In the genomic region with DNA sequence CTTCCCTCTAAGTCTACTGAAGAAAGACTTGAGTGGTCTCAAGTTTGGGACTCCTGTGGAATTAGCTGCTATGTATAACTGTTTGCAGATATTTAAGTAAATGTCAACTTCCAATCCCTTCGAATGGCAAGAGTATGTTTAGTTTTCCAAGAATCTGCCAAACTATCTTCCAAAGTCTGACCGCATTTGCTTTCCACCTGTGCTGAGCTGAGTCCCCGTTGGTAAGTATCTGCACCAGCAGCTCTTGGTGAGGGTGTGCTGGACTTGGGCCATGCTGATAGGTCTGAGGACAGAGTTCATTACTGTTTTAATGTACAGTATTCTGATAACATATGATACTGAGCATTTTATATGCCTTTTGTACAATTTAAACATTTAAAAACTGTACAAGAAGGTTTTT, we compare ENCODE assay signal across 20 mouse cellular contexts.
DNase-seq lines count a peak whose midpoint lies in the region; ATAC-seq and TF ChIP-seq lines count a peak whose summit lies in the region.
"Had no signal": no experiment of that assay in that cellular context is flagged by ENCODE, and none has a peak within 500 bp of the region (broad histone marks: within the 10 kb centered on the region; RNA-seq: fewer than 3 reads in every experiment).

No protein-coding gene starts in this region.

- no peaks in the 10 kb centered on the region for H3K36me3 ChIP-seq in limb, embryonic 13.5 days
- H3K36me3 ChIP-seq in limb, embryonic 10.5 days = no peaks in the 10 kb centered on the region
- H3K36me3 ChIP-seq in MEL (ENCODE audit: control insufficient read depth in 1 of 2, insufficient read depth in 2 of 2, low read length in 2 of 2) = peaks cover 0 to 40% of the 10 kb centered on the region in 2 experiments; a peak in 2 of 4 replicates
- H3K36me3 ChIP-seq in intestine, embryonic 16.5 days (ENCODE audit: control insufficient read depth, insufficient read depth, low read length) = no peaks in the 10 kb centered on the region
- H3K36me3 ChIP-seq in liver, embryonic 15.5 days (replicated peaks) = no peaks in the 10 kb centered on the region
- H3K36me3 ChIP-seq: embryonic facial prominence, embryonic 15.5 days; forebrain, embryonic 10.5 days; heart, embryonic 15.5 days had no signal

- no peak for TF ChIP-seq POLR2A in MEL (IDR thresholded peaks at IDR 0.05; ENCODE audit: control insufficient read depth in 1 of 2, insufficient read depth in 1 of 2, low read depth in 1 of 2, low read length in 2 of 2, poor library complexity in 1 of 2)

- TF ChIP-seq RAD21 in MEL (IDR thresholded peaks at IDR 0.05; ENCODE audit: low read depth, low read length) = no peak

- no peak overlapping the region for H3K4me3 ChIP-seq in limb, embryonic 13.5 days
- H3K4me3 ChIP-seq in limb, embryonic 10.5 days = no peak overlapping the region
- peak overlapping the region in 1 of 2 experiments; percentile 48; a peak in 2 of 4 replicates for H3K4me3 ChIP-seq in MEL (ENCODE audit: control insufficient read depth in 1 of 2, insufficient read depth in 1 of 2, low read depth in 2 of 2, low read length in 2 of 2)
- H3K4me3 ChIP-seq in intestine, embryonic 16.5 days (ENCODE audit: low read length) = no peak overlapping the region
- no peak overlapping the region for H3K4me3 ChIP-seq in liver, embryonic 15.5 days (replicated peaks)
- H3K4me3 ChIP-seq: embryonic facial prominence, embryonic 15.5 days had no signal

- no peak overlapping the region for H3K9ac ChIP-seq in limb, embryonic 13.5 days
- peak overlapping the region; percentile 10; the same call in 1 of the 2 replicates for H3K9ac ChIP-seq in MEL (ENCODE audit: control insufficient read depth, low read depth, low read length, poor library complexity, severe bottlenecking)
- no peak overlapping the region for H3K9ac ChIP-seq in intestine, embryonic 16.5 days (ENCODE audit: low read depth, low read length)
- no peak overlapping the region for H3K9ac ChIP-seq in liver, embryonic 15.5 days
- H3K9ac ChIP-seq: embryonic facial prominence, embryonic 15.5 days; heart, embryonic 15.5 days had no signal

- WGBS in limb, embryonic 13.5 days = 67% methylated on average over 3 of the region's 3 CpGs
- WGBS in limb, embryonic 10.5 days = 78% methylated on average over 3 of the region's 3 CpGs
- 50% methylated on average over 3 of the region's 3 CpGs for WGBS in intestine, embryonic 16.5 days
- whole genome bisulfite sequencing in liver, embryonic 15.5 days (ENCODE audit: insufficient replicate concordance) = 11% methylated on average over 3 of the region's 3 CpGs

- TF ChIP-seq EP300 in MEL (IDR thresholded peaks at IDR 0.05; ENCODE audit: low read depth in 1 of 2, low read length in 2 of 2) = peak; percentile 53 to 92

- H3K4me2 ChIP-seq in limb, embryonic 13.5 days (replicated peaks) = no peak overlapping the region
- H3K4me2 ChIP-seq in intestine, embryonic 16.5 days (ENCODE audit: low read depth, low read length) = no peak overlapping the region
- H3K4me2 ChIP-seq in liver, embryonic 15.5 days = no peak overlapping the region

- no peak overlapping the region for H3K27ac ChIP-seq in limb, embryonic 13.5 days
- H3K27ac ChIP-seq in limb, embryonic 10.5 days = no peak overlapping the region
- peak overlapping the region; percentile 70 for H3K27ac ChIP-seq in MEL (ENCODE audit: control insufficient read depth, low read depth, low read length)
- H3K27ac ChIP-seq in intestine, embryonic 16.5 days (ENCODE audit: low read length) = no peak overlapping the region
- H3K27ac ChIP-seq in liver, embryonic 15.5 days (replicated peaks) = no peak overlapping the region
- H3K27ac ChIP-seq: embryonic facial prominence, embryonic 15.5 days; hindbrain, postnatal 0 days had no signal

- H3K9me3 ChIP-seq in limb, embryonic 13.5 days = no peaks in the 10 kb centered on the region
- H3K9me3 ChIP-seq in limb, embryonic 10.5 days (replicated peaks) = no peaks in the 10 kb centered on the region
- H3K9me3 ChIP-seq in MEL (replicated peaks; ENCODE audit: insufficient read depth, low read length) = no peaks in the 10 kb centered on the region
- no peaks in the 10 kb centered on the region for H3K9me3 ChIP-seq in intestine, embryonic 16.5 days (ENCODE audit: control insufficient read depth, low read length)
- no peaks in the 10 kb centered on the region for H3K9me3 ChIP-seq in liver, embryonic 15.5 days (replicated peaks)
- H3K9me3 ChIP-seq: embryonic facial prominence, embryonic 15.5 days; forebrain, embryonic 10.5 days; heart, embryonic 15.5 days had no signal

- peak; percentile 46; the same call in 1 of the 2 replicates for ATAC-seq in limb, embryonic 13.5 days (ENCODE audit: low FRiP score, low read depth)
- peak; percentile 81 for ATAC-seq in intestine, embryonic 16.5 days
- peak; percentile 64 for ATAC-seq in liver, embryonic 15.5 days (ENCODE audit: insufficient read depth)
- ATAC-seq: hindbrain, postnatal 0 days had no signal

- 0 out of 2 replicates have a peak, but pooled peaks cover 2% of the 10 kb centered on the region for H3K79me2 ChIP-seq in MEL (ENCODE audit: control insufficient read depth, insufficient read depth, low read length, poor library complexity)

- H3K27me3 ChIP-seq in limb, embryonic 13.5 days = no peaks in the 10 kb centered on the region
- H3K27me3 ChIP-seq in limb, embryonic 10.5 days (ENCODE audit: low read depth, poor library complexity, severe bottlenecking) = no peaks in the 10 kb centered on the region
- no peaks in the 10 kb centered on the region for H3K27me3 ChIP-seq in MEL (ENCODE audit: control insufficient read depth in 1 of 2, insufficient read depth in 2 of 2, low read length in 2 of 2)
- no peaks in the 10 kb centered on the region for H3K27me3 ChIP-seq in intestine, embryonic 16.5 days (replicated peaks; ENCODE audit: control insufficient read depth, insufficient read depth, low read length)
- no peaks in the 10 kb centered on the region for H3K27me3 ChIP-seq in liver, embryonic 15.5 days
- H3K27me3 ChIP-seq: embryonic facial prominence, embryonic 15.5 days; heart, embryonic 15.5 days had no signal

- no peak for TF ChIP-seq CTCF in MEL (IDR thresholded peaks at IDR 0.05 in 2 of 3, conservative IDR thresholded peaks at IDR 0.05 in 1 of 3; ENCODE audit: control insufficient read depth in 1 of 3, insufficient read depth in 1 of 3, low read depth in 2 of 3, low read length in 3 of 3, poor library complexity in 1 of 3, severe bottlenecking in 1 of 3)

- no peak for DNase-seq in limb, embryonic 10.5 days (ENCODE audit: low spot score)
- peak; percentile 73 for DNase-seq in MEL (ENCODE audit: low read depth, low spot score)
- no peak for DNase-seq in layer of hippocampus, adult 18-20 months (ENCODE audit: low spot score in 2 of 2)
- no peak for DNase-seq in adrenal gland, postnatal 14 days
- no peak for DNase-seq in adrenal gland, adult 2 months
- DNase-seq: B cell, adult 2 months; cerebellum, adult 9-10 months; gastrocnemius, postnatal 36 days; heart, postnatal 4 days; kidney, adult 2 months; kidney, postnatal 10 days; lung, adult 2 months; thymus, postnatal 14 days had no signal

- H3K4me1 ChIP-seq in limb, embryonic 13.5 days = peaks cover 18% of the 10 kb centered on the region
- peaks cover 12% of the 10 kb centered on the region for H3K4me1 ChIP-seq in limb, embryonic 10.5 days
- peaks cover 20 to 25% of the 10 kb centered on the region in 2 experiments for H3K4me1 ChIP-seq in MEL (ENCODE audit: control insufficient read depth in 1 of 2, insufficient read depth in 2 of 2, low read length in 2 of 2)
- H3K4me1 ChIP-seq in intestine, embryonic 16.5 days (ENCODE audit: control insufficient read depth, insufficient read depth, low read length) = peaks cover 3% of the 10 kb centered on the region; the same call in 1 of the 2 replicates
- H3K4me1 ChIP-seq in liver, embryonic 15.5 days (replicated peaks) = peaks cover 16% of the 10 kb centered on the region

TF ChIP-seq in MEL, 35 proteins besides CTCF, POLR2A, EP300 and RAD21:
- TF ChIP-seq MYC (IDR thresholded peaks at IDR 0.05; ENCODE audit: low read depth, low read length) (peak; percentile 52; the same call in 1 of the 2 replicates), TCF12 (IDR thresholded peaks at IDR 0.05; ENCODE audit: low read depth, low read length) (peak; percentile 88), POLR2AphosphoS5 (IDR thresholded peaks at IDR 0.05; ENCODE audit: borderline replicate concordance, low read depth, low read length) (no peak), SIN3A (IDR thresholded peaks at IDR 0.05; ENCODE audit: low read length) (peak; percentile 54; the same call in 1 of the 2 replicates), TBP (IDR thresholded peaks at IDR 0.05; ENCODE audit: low read depth, low read length) (peak; percentile 56; the same call in 1 of the 2 replicates), MAX (IDR thresholded peaks at IDR 0.05; ENCODE audit: low read length) (no peak), MYB (IDR thresholded peaks at IDR 0.05; ENCODE audit: low read depth, low read length) (peak; percentile 37; the same call in 1 of the 2 replicates), GATA1 (IDR thresholded peaks at IDR 0.05; ENCODE audit: low read depth, low read length) (peak; percentile 69), TAL1 (IDR thresholded peaks at IDR 0.05; ENCODE audit: low read length) (peak; percentile 57), ETS1 (IDR thresholded peaks at IDR 0.05; ENCODE audit: low read depth, low read length) (peak; percentile 21; the same call in 1 of the 2 replicates), ZNF384 (IDR thresholded peaks at IDR 0.05; ENCODE audit: low read depth, low read length) (no peak), KAT2A (conservative IDR thresholded peaks at IDR 0.05; ENCODE audit: low read depth, low read length) (no peak), ZMIZ1 (IDR thresholded peaks at IDR 0.05; ENCODE audit: low read depth, low read length) (no peak)
